Mouse (Mus musculus) ovary, adult 18-20 months (tissue): ENCODE data around the gene Ypel1.

ENCODE experiments used
- DNase-seq: peaks from one replicate; pipeline ENCODE4 v3.0.0; 2022; ENCODE audit warnings: low spot score, mixed read lengths

Ypel1 gene

GRCm38 (mm10) chr16:17086669-17087193, 17.2 kb downstream of the Ypel1 start:
- no peak for DNase-seq

- DNase-seq: no peak
Measured at GRCm38 (mm10) chr16:17088346-17088745, 18.9 kb downstream of the Ypel1 start.

GRCm38 (mm10) chr16:17096938-17097337, 27.4 kb downstream of the Ypel1 start:
- no peak for DNase-seq

GRCm38 (mm10) chr16:17102630-17103220, 33.2 kb downstream of the Ypel1 start:
- no peak for DNase-seq

GRCm38 (mm10) chr16:17104600-17104999, 35.1 kb downstream of the Ypel1 start:
- DNase-seq: no peak

GRCm38 (mm10) chr16:17110771-17111743, 41.6 kb downstream of the Ypel1 start, which contains the start of gene Ppil2:
TSS of gene Ppil2 (minus strand) at chr16:17111257.
- DNase-seq: peak; percentile 44

GRCm38 (mm10) chr16:17117309-17117799, 47.9 kb downstream of the Ypel1 start:
- no peak for DNase-seq

- no peak for DNase-seq
Measured at GRCm38 (mm10) chr16:17121569-17121968, 52.1 kb downstream of the Ypel1 start.

- no peak for DNase-seq
Measured at GRCm38 (mm10) chr16:17124119-17124870, 54.8 kb downstream of the Ypel1 start.

GRCm38 (mm10) chr16:17124871-17125520, 55.5 kb downstream of the Ypel1 start, which contains the start of gene 2610318N02Rik:
TSS of gene 2610318N02Rik (minus strand) at chr16:17125167.
- peak; percentile 73 for DNase-seq

- no peak for DNase-seq
Measured at GRCm38 (mm10) chr16:17127292-17127691, 57.8 kb downstream of the Ypel1 start.

GRCm38 (mm10) chr16:17131191-17132088, 61.9 kb downstream of the Ypel1 start:
- no peak for DNase-seq

- peak; percentile 95 for DNase-seq
Measured at GRCm38 (mm10) chr16:17132089-17132905, 62.8 kb downstream of the Ypel1 start, which contains the start of gene Sdf2l1. TSS of gene Sdf2l1 (minus strand) at chr16:17132383.

GRCm38 (mm10) chr16:17132906-17133200, 63.4 kb downstream of the Ypel1 start:
- DNase-seq: no peak
